Mouse (Mus musculus): ENCODE measurements around the gene Pbld2. TPM values are rescaled to one million over a fixed set of nuclear protein-coding genes. Genes with fewer than 3 reads are reported as not detected.

Gene Pbld2
- polyA plus RNA-seq, 1 experiment: 1.7 TPM

- peak; percentile 85 for DNase-seq (ENCODE audit: low read depth)
- TF ChIP-seq CTCF (IDR thresholded peaks at IDR 0.05; ENCODE audit: borderline replicate concordance, extremely low read depth, insufficient read depth, insufficient read length) (no peak), POLR2A (IDR thresholded peaks at IDR 0.05; ENCODE audit: borderline replicate concordance, extremely low read depth, insufficient read depth, insufficient read length, poor library complexity, severe bottlenecking) (peak; percentile 48; the same call in 1 of the 2 replicates)
Measured at GRCm38 (mm10) chr10:63099941-63100562, 75.9 kb downstream of the Pbld2 start.

- DNase-seq (ENCODE audit: low read depth): peak; percentile 44
- no peak for TF ChIP-seq CTCF (IDR thresholded peaks at IDR 0.05; ENCODE audit: borderline replicate concordance, extremely low read depth, insufficient read depth, insufficient read length)
- TF ChIP-seq POLR2A (IDR thresholded peaks at IDR 0.05; ENCODE audit: borderline replicate concordance, extremely low read depth, insufficient read depth, insufficient read length, poor library complexity, severe bottlenecking): no peak
Measured at GRCm38 (mm10) chr10:63100657-63101056, 76.5 kb downstream of the Pbld2 start.

Other genes starting within 250 kb of the Pbld2 start
- gene Ccar1, start 232.0 kb upstream of the Pbld2 start, polyA plus RNA-seq (2012; rRNA removed): 87.2 and 95.7 TPM in 2 replicates
- gene Tet1, start 115.3 kb upstream of the Pbld2 start, polyA plus RNA-seq (2012; rRNA removed): 7.1 and 10.1 TPM in 2 replicates
- 16.2 and 16.8 TPM in 2 replicates for gene Slc25a16, start 103.7 kb upstream of the Pbld2 start, polyA plus RNA-seq (2012; rRNA removed)
- 11.0 and 16.7 TPM in 2 replicates for gene Dna2, start 77.3 kb upstream of the Pbld2 start, polyA plus RNA-seq (2012; rRNA removed)
- 32.5 and 39.0 TPM in 2 replicates for gene Rufy2, start 44.1 kb upstream of the Pbld2 start, polyA plus RNA-seq (2012; rRNA removed)
- 137 and 177 TPM in 2 replicates for gene Hnrnph3, start 98 bp upstream of the Pbld2 start, polyA plus RNA-seq (2012; rRNA removed)
- 0.12 and 0.33 TPM in 2 replicates for gene Pbld1, start 35.8 kb downstream of the Pbld2 start, polyA plus RNA-seq (2012; rRNA removed)
- 0.54 and 3.1 TPM in 2 replicates for gene Atoh7, start 75.3 kb downstream of the Pbld2 start, polyA plus RNA-seq (2012; rRNA removed)
- gene Mypn, start 179.6 kb downstream of the Pbld2 start, polyA plus RNA-seq (2012; rRNA removed): 0.20 and 0.34 TPM in 2 replicates
- gene Herc4, start 219.5 kb downstream of the Pbld2 start, polyA plus RNA-seq (2012; rRNA removed): 36.2 and 43.7 TPM in 2 replicates